Mouse (Mus musculus) hindlimb bud, embryonic 11.5 days (tissue): Measurements from ENCODE around the gene Wdr48.

ENCODE experiments used
- DNase-seq: peaks from one replicate; pipeline ENCODE4 v3.0.0-alpha.2; 2012; ENCODE audit warnings: low read depth, low spot score; ENCODE audit errors: extremely low spot score

Wdr48 gene

DNA sequence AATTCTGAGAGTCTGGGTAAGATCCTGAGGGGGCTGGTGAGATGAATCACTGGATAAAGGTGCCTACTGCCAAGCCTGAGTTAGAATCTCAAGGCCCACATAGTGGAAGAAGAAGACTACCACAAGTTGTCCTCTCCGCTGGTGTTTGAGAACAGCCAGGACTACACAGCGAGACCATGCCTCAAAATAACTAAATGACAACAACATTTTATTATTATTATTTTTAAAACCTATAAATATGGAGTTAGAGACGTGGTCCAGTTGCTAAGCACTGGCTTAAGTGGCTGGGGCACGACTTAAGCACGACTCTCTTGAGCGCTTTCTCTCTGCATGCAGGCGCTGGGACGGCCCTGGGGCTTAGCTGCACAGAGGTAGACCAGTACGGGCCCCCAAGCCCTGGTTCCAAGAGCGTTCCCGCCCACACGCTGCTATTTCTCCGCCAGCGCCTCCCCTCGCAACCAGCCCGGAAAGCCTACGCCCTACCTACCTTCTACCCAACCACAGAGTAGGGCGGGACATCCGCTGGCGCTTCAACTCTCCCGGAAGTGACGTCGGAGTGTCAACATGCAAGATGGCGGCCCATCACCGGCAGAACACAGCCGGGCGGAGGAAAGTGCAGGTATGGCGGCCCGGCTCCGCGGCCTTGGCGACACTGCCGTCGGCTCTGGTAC is at the start of gene Wdr48:
TSS of gene Wdr48 (plus strand) at position 540 of the 671 bp plus-strand sequence.
- peak; percentile 97 for DNase-seq

DNA sequence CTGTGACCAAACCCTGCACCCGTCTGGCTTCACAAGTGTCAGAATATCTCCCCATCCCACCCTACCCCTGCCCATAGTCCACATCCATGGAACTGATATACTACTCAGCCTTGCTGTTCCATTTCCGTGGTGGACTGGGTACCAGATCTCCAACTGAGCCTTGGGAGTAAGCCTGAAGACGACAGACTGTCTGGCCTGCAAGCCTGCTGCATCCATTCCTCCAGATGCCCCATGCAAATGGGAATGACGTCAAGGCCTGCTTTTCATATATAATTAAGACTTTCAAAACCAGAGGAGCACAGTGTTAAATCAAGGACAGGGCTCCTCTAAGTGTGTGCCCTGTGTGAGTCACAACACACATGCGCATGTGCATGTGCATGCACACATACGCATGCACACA is 47.5 kb upstream of the Wdr48 start:
- no peak for DNase-seq

DNA sequence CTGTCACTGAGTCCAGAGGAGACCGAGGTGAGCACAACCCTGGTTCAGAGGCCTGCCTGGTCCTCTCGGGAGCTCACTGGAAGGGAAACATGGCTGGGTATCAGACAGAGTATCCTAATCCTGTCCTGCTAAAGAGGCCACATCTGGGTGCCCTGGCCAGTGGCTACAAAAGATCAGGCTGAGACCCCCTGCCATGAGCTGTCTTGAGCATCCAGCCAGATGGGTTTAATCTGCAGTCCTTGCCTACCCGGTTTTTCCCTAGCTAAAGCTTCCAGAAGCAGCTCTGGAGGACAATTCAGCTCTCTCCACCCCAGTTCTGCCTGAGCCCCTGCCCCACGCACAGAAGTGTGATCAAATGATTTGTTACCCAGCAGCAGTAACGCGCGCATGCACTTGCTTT is 46.0 kb upstream of the Wdr48 start:
- DNase-seq = no peak

DNA sequence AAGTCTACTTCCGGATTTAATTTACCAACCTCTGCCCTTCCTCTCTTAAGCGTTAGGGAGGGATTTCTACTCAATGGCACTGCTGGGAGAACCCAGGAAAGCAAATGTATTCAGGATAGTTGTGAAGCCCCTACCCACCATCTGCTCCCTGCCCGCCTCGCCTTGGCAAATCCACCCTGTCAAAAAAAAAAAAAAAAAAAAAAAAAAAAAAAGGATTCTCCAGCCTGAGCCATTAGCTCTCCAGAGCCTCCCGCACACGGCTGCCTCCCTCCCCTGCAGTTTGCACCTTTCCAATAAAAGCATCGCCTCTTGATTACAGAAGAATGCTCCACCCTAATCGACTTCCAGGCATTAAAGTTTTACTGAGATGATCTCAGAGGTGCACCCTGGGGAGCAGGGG is 45.5 kb upstream of the Wdr48 start:
- no peak for DNase-seq

DNA sequence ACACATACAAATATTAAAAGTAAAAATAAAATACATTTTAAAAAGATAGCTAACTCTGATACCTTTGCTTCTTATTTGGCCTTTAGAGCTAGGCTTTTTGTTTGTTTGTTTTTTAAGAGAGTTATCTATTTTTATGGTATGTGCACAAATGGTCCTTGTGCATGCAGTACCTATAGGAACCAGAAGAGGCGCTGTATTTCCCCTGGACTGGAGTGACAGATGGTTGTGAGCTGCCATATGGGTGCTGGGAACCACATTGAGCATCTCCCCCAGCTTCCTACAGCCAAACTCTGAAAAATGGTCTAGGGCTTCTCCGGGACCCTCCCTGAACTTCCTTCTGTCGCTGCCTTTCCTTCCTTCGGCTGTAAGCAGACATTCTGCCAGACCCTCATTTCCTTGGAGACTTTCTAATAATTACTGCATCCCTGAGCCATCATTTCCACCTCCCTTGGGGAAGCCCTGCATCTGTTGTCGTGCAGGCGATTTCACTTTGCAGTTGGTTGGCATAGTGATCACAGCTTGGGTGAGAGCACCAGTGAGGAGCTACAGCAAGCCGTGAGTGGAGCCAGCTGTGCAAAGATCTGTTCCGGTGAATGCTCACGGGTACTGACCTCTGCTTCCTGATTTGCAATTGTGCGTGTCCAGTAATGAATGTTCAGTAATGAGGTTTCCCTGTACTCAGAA is 42.2 kb upstream of the Wdr48 start:
- DNase-seq = no peak

DNA sequence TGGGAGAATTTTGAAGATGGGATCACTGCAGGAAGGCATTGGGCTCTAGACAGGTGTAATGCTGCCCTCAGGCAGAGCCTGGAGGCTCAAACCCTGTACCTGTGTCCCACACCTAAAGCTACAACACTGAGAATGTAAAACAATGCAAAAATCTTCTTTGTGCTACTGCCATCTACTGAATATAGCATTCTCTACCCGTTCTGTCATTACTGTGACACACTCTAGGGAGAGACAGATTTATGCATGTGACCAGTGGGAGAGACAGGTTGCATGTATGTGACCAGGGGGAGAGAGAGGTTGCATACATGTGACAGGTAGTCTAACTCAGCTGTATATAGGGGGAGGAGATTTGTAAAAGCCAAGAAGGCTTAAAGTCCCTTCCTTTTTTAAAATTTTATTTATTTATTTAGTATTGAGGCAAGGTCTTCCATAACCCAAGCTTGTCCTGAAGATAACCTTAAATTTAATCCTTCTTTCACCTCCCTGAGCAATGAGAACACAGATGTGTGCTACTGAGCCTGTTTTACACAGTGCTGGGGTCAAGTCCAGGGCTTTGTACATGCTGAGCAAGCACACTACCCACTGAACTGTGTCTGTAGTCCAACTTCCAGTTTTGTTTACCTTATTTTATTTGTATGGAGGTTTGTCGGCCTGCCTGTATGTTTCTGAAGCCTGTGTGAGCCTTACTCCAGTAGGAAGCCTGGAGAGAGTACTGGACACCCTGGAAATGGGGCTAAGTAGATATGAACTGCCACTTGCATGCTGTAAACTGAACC is 41.4 kb upstream of the Wdr48 start:
- DNase-seq = no peak

DNA sequence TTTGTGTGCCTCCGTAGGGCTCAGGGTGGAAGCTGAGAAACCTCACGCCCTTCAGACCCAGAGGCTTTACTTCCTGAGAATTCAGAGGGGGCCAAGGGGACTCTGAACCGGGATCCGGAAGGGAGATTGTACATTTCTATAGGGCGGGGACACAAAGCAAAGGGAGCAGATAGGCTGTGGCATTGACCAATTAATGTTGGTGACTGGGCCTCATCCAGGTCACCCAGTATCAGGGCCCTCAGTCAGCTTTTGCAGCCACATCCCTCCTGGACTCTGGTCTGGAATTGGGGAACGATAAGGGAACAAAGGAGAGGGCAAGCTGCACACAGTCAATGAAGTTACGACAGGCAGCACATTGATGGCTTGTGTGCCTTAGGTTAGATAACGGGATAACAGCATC is 40.5 kb upstream of the Wdr48 start:
- DNase-seq = no peak

DNA sequence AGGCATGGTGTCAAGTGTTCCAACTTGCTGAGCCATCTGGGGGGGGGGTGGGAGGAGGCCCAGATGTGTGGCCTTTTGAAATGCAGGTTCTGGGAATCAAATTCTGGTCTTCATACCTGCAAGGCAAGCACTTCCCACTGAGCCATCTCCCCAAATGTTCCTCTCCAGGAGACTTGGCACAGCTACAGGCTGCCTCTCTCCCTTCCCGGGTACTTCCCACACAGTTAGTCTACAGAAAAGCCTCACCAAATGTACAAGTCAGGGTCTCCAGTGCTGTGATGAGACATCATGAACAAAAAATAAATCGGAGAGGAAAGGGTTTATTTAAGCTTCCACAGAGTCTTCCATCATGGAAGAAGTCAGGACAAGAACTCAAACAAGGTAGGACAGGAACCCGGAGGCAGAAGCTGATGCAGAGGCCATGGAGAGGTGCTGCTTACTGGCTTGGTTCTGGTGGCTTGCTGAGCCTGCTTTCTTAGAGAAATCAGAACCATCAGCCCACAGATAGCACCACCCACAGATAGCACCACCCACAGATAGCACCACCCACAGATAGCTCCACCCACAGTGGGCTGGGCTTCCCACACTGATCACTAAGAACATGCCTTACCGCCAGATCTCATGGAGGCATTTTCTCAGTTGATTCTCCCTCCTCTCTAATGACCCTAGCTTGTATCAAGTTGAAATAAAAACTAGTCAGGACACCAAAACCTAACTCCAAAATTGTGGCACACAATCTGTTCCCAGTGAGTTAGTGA is 7.4 kb upstream of the Wdr48 start:
- DNase-seq = no peak

DNA sequence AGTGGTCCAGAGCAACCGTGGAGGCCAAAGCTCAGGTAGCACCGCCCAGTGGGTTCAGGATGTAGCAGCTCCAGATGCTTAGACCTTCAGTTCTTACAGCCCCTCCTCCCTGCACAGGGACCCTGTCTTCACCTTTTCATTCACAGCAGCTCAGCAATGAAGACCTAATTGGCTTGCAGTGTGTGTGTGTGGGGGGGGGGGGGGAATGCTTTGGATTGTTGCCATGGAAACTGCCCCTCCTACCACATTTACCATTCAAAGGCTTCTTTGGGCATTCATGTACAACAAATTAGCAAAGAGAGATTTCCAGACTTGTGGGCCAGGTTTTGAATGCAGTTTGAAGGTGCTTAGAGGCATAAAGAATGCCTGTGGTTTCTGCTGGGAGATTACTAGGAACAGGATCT is 5.8 kb upstream of the Wdr48 start:
- DNase-seq = no peak

DNA sequence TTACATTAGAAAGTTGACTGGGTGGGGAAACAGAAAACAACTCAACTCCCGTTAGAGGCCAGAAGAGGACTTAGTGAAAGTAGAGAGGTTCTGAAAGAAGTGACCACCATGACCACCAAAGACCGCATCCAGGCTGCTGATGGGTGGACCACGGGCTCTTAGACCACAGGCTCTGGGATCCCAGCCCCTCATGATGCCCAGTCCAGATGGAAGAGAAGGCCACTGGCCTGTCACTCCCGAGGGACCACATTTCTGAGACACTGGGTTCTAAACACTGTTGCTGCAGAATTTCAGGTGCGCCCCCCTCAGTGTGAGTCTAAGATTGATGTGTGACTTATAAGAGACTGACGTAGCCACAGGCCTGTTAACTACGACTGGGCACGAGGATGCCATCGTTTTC is 5.2 kb upstream of the Wdr48 start:
- no peak for DNase-seq

DNA sequence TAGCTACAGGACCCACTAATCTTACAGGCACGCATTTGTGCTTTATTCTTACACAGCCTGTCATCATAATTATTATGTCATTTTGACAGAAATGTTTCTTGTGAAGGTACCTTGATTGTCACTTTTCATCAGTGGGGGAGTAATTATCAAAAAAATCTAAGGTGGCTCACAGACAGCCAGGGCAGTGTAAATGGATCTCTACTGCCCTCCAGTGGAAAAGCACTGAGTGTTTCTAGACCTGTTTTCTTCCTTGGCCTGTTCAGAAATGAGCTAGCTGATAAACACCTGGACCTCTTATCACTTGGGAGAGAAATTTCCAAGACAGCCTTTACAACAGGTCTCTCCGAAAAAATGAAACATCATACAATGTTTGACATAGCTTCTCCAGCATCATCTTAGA is 4.0 kb upstream of the Wdr48 start:
- no peak for DNase-seq

DNA sequence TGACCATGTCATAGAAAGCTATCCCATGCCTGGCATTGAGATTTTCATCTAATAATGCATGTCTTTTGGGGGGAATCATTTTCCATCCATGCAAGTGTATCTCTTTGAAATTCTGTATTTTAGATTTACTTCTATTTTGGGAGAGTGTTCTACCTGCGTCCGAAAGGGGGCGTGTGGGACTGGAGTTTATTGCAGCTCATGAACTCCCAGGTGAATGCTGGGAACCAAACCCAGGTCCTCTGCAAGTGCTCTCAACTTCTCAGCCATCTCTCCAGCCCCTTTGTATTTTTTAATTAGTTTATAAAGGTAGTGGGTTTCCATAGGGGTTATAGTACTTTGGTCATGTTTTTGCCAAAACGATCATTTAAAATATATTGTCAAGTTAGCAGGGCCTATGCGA is 797 bp upstream of the Wdr48 start:
- no peak for DNase-seq

DNA sequence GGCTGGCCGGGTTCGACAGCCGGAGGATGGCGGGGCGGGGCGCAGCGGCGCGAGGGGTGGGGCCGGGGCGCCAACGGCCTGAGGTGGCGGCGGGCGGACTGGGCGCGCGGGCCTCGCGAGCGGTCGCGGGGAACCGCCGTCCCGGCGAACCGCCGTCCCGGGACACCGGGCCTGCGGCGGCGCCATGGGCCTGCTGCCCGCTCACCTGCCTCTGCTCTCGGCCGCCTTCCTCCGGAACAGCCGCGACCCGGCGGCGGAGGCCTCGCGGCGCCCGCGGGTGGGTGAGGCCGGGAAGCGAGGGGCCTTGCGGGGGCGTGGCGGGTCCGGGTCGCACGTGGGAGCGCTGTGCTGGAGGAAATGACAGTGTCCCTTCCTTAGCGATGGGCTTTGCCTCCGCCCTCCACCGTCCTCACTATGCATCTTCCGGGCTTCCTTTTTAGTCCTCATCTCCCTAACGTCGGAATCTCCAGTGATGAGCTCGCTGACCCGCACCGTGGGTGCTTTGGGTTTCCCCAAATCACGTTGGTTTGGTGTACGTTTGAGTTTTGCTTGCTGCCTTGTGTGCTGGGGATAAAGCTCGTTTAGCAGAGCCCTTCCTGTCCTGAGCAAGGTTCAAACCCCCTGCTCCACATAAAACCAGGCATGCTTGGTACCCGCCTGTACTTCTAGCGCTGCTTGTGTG is 503 bp downstream of the Wdr48 start:
- no peak for DNase-seq

DNA sequence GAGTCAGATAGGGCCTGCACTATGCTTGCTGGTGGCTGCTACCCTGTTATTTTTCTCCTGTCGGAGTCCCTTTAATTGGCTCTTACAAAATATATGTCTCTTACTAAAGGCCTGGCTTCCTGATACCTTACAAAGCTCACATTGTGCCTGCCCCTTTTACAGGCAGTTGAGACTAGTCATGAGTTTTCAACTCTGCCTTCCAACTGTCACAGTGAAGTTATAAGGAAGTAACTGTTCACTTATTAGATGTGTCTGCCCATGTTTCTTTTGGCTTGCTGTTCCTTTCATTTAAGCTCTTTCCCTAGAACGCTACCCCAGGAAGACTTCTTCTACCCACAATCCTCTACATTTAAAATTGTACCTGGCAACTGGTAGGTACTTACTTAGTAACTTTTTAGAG is 4.8 kb downstream of the Wdr48 start:
- DNase-seq = no peak

DNA sequence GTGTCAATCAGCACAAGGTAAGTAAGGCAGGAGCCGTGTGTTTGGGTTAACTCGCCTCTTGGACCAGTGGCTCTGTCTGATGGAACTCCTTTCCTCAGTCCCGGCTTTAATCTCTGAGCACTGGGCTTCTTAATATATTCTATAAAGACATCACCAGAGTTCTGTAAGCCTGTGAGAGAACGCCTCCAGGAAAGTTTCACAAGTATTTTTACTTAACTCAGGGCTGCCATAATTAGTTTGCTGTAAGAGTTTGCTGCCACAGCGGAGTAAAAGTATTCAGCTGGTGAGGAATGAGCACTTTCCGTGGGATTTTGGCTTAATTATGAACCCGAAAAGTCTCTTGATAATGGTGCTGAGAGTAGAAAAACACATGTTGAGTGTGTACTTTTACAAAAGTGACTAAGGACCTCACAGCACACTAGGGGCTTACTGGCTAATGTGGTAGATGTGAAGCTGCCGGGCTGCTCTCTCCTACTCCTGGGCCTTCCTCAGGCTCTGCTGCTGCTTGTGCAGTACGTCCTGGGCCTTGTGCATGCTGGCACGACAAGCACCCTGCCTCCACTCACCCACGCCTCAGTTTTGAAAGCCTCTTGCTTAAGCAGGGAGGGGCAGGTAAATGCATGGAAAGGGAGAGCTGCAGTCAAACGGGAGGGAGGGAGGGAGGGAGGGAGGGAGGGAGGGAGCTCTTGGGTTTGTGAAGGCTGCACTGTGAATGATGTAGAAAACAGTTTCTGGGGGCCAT is 7.9 kb downstream of the Wdr48 start:
- no peak for DNase-seq

DNA sequence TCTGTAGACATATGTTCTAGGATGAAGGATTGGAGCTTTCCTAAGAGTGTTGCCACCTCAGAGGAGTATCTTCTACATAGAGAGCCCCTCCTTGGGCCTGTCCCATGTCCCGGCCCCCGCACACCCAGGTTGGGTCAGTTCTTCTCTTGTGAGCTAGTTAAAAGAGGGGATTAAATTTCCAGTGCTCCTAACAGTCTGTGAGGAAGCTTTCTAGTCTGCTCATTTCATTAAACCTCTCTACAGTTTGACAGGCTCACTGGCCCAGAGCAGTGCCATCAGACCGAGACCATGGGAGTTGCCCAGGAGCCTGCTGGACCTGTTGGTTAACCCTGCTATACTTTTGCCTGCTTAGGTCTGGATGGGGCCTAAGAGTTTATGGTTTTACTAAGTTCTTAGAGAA is 14.0 kb downstream of the Wdr48 start:
- DNase-seq = no peak

DNA sequence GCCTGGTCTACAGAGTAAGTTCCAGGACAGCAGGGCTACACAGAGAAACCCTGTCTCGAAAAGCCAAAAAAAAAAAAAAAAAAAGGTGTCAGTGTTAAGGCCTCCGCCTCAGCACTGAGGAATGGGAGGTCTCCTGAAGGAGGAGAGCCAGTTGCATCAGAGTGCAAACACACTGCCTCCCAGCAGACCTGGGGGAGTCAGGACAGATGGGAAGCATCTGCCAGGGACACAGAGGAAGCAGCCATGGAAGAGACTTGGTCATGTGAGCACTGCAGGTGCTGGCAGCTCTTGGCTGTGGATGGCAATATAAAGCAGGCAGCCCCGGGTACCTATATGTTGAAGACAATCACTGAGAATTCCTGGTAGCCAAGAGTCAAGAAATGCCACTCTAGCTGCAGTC is 15.3 kb downstream of the Wdr48 start:
- DNase-seq = no peak

DNA sequence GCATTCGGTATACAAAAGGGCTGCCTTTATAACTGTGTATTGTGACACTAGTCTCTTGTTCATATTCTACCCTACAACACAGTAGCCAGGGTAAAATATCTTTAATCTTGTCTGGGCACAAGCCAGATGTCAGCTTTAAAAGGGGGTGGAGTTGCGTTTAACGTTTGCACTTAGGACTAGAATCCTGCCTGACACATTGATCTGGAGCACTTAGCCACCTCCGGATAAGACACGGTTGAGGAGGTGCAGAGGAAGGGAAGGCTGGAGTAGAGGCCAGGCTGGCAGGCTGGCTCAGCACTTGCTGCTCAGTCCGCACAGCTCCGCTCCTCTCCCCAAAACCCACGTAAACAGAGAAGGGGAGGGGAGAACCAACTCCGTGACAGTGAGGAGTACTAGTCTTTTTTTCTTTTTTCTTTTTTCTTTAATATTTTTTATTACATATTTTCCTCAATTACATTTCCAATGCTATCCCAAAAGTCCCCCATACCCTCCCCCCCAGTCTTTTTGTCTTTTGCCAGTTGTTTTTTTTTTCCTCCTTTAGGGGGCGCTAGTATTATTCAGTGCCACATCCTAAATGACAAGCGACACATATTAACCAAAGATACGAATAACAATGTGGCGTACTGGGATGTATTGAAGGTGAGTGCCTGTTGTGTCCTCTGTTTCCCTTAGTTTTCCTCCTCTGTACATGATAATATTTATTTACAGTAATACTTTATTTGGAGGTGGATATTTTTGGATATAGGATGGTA is 18.6 kb downstream of the Wdr48 start:
- no peak for DNase-seq

DNA sequence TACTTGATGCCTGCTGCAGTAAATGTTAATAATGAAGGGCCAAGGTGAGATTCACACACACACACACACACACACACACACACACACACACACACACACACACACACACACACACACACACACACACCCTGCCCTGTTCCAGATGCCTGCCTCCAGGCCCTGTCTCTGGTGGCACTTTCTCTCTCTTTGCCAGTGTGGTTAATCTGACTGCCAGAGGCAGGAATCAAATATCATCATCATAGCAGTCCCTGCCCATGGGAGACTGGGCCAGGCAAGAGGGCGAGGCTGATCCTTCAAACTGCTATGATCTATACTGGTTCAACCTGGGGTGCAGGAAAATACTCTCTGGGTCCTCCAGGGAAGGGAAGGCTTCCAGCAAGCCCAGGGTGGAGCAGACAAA is 25.2 kb downstream of the Wdr48 start:
- no peak for DNase-seq

DNA sequence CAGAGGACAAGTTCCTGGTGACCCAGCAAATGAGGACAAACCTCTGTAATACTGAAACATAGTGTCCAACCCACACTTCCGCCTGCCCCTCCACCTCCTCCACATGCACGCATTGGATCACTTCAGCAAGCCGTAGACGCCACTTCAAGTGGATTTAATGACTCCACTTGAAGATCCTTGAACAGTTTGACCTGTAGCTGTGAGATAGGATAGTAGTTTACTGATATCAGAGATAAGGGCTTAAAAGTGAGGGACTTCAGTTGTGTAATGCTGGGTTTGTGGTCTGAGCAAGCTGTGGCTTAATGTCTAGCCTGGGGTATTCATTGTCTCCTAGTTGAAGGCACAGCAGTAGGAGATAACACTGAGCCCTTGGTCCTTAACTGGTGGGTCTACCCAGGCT is 28.8 kb downstream of the Wdr48 start:
- DNase-seq = no peak
